Mouse (Mus musculus) myocyte (in vitro differentiated cells): ENCODE results near the gene Erg. TPM values are rescaled to one million over a fixed set of nuclear protein-coding genes. Genes with fewer than 3 reads are reported as not detected.

ENCODE experiments used
- H3K27me3 ChIP-seq: one replicate; pipeline ENCODE4 v1.6.1; 2011; ENCODE audit not compliant: control insufficient read depth, insufficient read depth, insufficient read length
- H3K36me3 ChIP-seq: one replicate; pipeline ENCODE4 v1.6.1; 2011; ENCODE audit not compliant: control insufficient read depth, insufficient read depth
- H3K4me2 ChIP-seq: one replicate; pipeline ENCODE4 v1.6.1; 2011; ENCODE audit warnings: low read depth, control low read depth
- H3K4me3 ChIP-seq: one replicate; pipeline ENCODE4 v1.5.1; 2011; ENCODE audit warnings: mild to moderate bottlenecking, control low read depth, moderate library complexity
- H3K79me2 ChIP-seq: one replicate; pipeline ENCODE4 v1.6.1; 2011; ENCODE audit not compliant: control insufficient read depth, insufficient read depth
- H3ac ChIP-seq: one replicate; pipeline ENCODE4 v1.6.1; 2011; ENCODE audit not compliant: control insufficient read depth, insufficient read length
- CEBPB ChIP-seq: IDR thresholded peaks from 2 replicates; pipeline ENCODE4 v1.6.1; 2011; ENCODE audit warnings: mild to moderate bottlenecking, moderate library complexity; ENCODE audit not compliant: poor library complexity, insufficient read depth, severe bottlenecking
- E2F4 ChIP-seq: IDR thresholded peaks from one replicate; pipeline ENCODE4 v1.6.1; 2011; ENCODE audit warnings: mild to moderate bottlenecking, control low read depth, moderate library complexity; ENCODE audit not compliant: insufficient read depth
- MAX ChIP-seq: IDR thresholded peaks from one replicate; pipeline ENCODE4 v1.6.1; 2011; ENCODE audit warnings: low read depth, mild to moderate bottlenecking, control low read depth
- MYOD1 ChIP-seq, 3 experiments: IDR thresholded peaks; one replicate each; pipeline ENCODE4 v1.6.1; 2011; ENCODE audit warnings: control low read depth in 2 of 3, low read depth in 2 of 3, mild to moderate bottlenecking in 2 of 3, moderate library complexity in 1 of 3; ENCODE audit not compliant: insufficient read length in 2 of 3, control insufficient read depth in 1 of 3
- MYOG ChIP-seq, 3 experiments: IDR thresholded peaks; one replicate each; pipeline ENCODE4 v1.6.1; 2011; ENCODE audit warnings: control low read depth in 2 of 3, low read depth in 2 of 3, mild to moderate bottlenecking in 2 of 3; ENCODE audit not compliant: insufficient read length in 2 of 3, control insufficient read depth in 1 of 3, insufficient read depth in 1 of 3
- POLR2A ChIP-seq: IDR thresholded peaks from one replicate; pipeline ENCODE4 v1.6.1; 2011; ENCODE audit warnings: low read depth, mild to moderate bottlenecking, control low read depth, moderate library complexity; ENCODE audit not compliant: insufficient read length
- POLR2AphosphoS2 ChIP-seq: IDR thresholded peaks from one replicate; pipeline ENCODE4 v1.6.1; 2011; ENCODE audit warnings: low read depth, control low read depth; ENCODE audit not compliant: insufficient read length
- REST ChIP-seq: IDR thresholded peaks from one replicate; pipeline ENCODE4 v1.6.1; 2011; ENCODE audit warnings: mild to moderate bottlenecking, control low read depth, moderate library complexity; ENCODE audit not compliant: insufficient read depth, insufficient read length
- SRF ChIP-seq: IDR thresholded peaks from one replicate; pipeline ENCODE4 v1.6.1; 2011; ENCODE audit warnings: low read depth; ENCODE audit not compliant: control insufficient read depth, insufficient read length
- TCF12 ChIP-seq: IDR thresholded peaks from one replicate; pipeline ENCODE4 v1.6.1; 2011; ENCODE audit warnings: mild to moderate bottlenecking, control low read depth; ENCODE audit not compliant: poor library complexity, insufficient read depth, severe bottlenecking
- TCF3 ChIP-seq: IDR thresholded peaks from one replicate; pipeline ENCODE4 v1.6.1; 2011; ENCODE audit warnings: low read depth, control low read depth; ENCODE audit not compliant: insufficient read length
- USF1 ChIP-seq: IDR thresholded peaks from one replicate; pipeline ENCODE4 v1.6.1; 2011; ENCODE audit warnings: low read depth, mild to moderate bottlenecking, control low read depth, moderate library complexity
- polyA plus RNA-seq: library from polyadenylated mRNA; unstranded; fragments of >200 nt; fragmentation: generic; extraction: Trizol; gene quantifications from one replicate; pipeline ENCODE4 v1.2.1, GENCODE M21; 2012; ENCODE audit warnings: missing spikeins

Erg gene
- polyA plus RNA-seq, 1 experiment = 0.04 TPM

GRCm38 (mm10) chr16:95478558-95478957, 107.8 kb downstream of the Erg start:
- Histone ChIP-seq H3K4me2 (no peak overlapping the region), H3ac (no peak overlapping the region), H3K4me3 (no peak overlapping the region), H3K79me2 (no peaks in the 10 kb centered on the region), H3K36me3 (no peaks in the 10 kb centered on the region), H3K27me3 (peaks cover 32% of the 10 kb centered on the region)
- TF ChIP-seq SRF (no peak), TCF3 (no peak), POLR2A (no peak), POLR2AphosphoS2 (no peak), E2F4 (no peak), MYOD1 (IDR thresholded peaks at IDR 0.05; ENCODE audit: control insufficient read depth in 1 of 3, insufficient read length in 2 of 3, low read depth in 2 of 3) (no peak), MYOG (IDR thresholded peaks at IDR 0.05; ENCODE audit: control insufficient read depth in 1 of 3, insufficient read depth in 1 of 3, insufficient read length in 2 of 3, low read depth in 2 of 3) (no peak), CEBPB (no peak), TCF12 (no peak), USF1 (no peak), REST (no peak)

GRCm38 (mm10) chr16:95475041-95475440, 111.4 kb downstream of the Erg start:
- Histone ChIP-seq H3ac (no peak overlapping the region), H3K4me2 (no peak overlapping the region), H3K79me2 (no peaks in the 10 kb centered on the region), H3K4me3 (no peak overlapping the region), H3K27me3 (peaks cover 12% of the 10 kb centered on the region), H3K36me3 (no peaks in the 10 kb centered on the region)
- TF ChIP-seq MAX (no peak), SRF (no peak), POLR2A (no peak), POLR2AphosphoS2 (no peak), E2F4 (no peak), CEBPB (no peak), TCF3 (no peak), TCF12 (no peak), USF1 (no peak), REST (no peak), MYOG (IDR thresholded peaks at IDR 0.05; ENCODE audit: control insufficient read depth in 1 of 3, insufficient read depth in 1 of 3, insufficient read length in 2 of 3, low read depth in 2 of 3) (no peak), MYOD1 (IDR thresholded peaks at IDR 0.05; ENCODE audit: control insufficient read depth in 1 of 3, insufficient read length in 2 of 3, low read depth in 2 of 3) (no peak)

- peaks cover 8% of the 10 kb centered on the region for H3K27me3 ChIP-seq
- H3K79me2 ChIP-seq = no peaks in the 10 kb centered on the region
- H3K4me3 ChIP-seq = no peak overlapping the region
- TF ChIP-seq TCF3 (no peak), USF1 (no peak), POLR2A (no peak), MYOG (IDR thresholded peaks at IDR 0.05; ENCODE audit: control insufficient read depth in 1 of 3, insufficient read depth in 1 of 3, insufficient read length in 2 of 3, low read depth in 2 of 3) (no peak), MAX (no peak), POLR2AphosphoS2 (no peak), CEBPB (no peak), TCF12 (no peak)
- no peak overlapping the region for H3K4me2 ChIP-seq
- no peak overlapping the region for H3ac ChIP-seq
- H3K36me3 ChIP-seq = no peaks in the 10 kb centered on the region
These were observed 112.4 kb downstream of the Erg start for GRCm38 (mm10) chr16:95473946-95474345.

GRCm38 (mm10) chr16:95472771-95473170, 113.6 kb downstream of the Erg start:
- no peaks in the 10 kb centered on the region for H3K36me3 ChIP-seq
- no peak overlapping the region for H3K4me3 ChIP-seq
- H3K4me2 ChIP-seq = no peak overlapping the region
- H3K27me3 ChIP-seq = peaks cover 8% of the 10 kb centered on the region
- no peaks in the 10 kb centered on the region for H3K79me2 ChIP-seq
- TF ChIP-seq POLR2AphosphoS2 (no peak), SRF (no peak), TCF3 (no peak), MYOD1 (IDR thresholded peaks at IDR 0.05; ENCODE audit: control insufficient read depth in 1 of 3, insufficient read length in 2 of 3, low read depth in 2 of 3) (no peak), TCF12 (no peak), CEBPB (no peak), MAX (no peak), REST (no peak), POLR2A (no peak), USF1 (no peak), MYOG (IDR thresholded peaks at IDR 0.05; ENCODE audit: control insufficient read depth in 1 of 3, insufficient read depth in 1 of 3, insufficient read length in 2 of 3, low read depth in 2 of 3) (no peak), E2F4 (no peak)
- H3ac ChIP-seq = no peak overlapping the region
